ENCODE assay signal across 9 mouse cellular contexts in genomic region chr10:41509160-41509559, GRCm38 (mm10). TPM values are rescaled to one million over a fixed set of nuclear protein-coding genes. Genes with fewer than 3 reads are reported as not detected.
DNase-seq lines count a peak whose midpoint lies in the region; ATAC-seq and TF ChIP-seq lines count a peak whose summit lies in the region.
"Had no signal": no experiment of that assay in that cellular context is flagged by ENCODE, and none has a peak within 500 bp of the region (broad histone marks: within the 10 kb centered on the region; RNA-seq: fewer than 3 reads in every experiment).

No protein-coding gene starts in this region.

- no peak overlapping the region for H3K27ac ChIP-seq in heart, embryonic 12.5 days (ENCODE audit: poor library complexity, severe bottlenecking)
- H3K27ac ChIP-seq in ES-E14 (ENCODE audit: insufficient read depth, low read depth, low read length, poor library complexity, severe bottlenecking) = no peak overlapping the region
- H3K27ac ChIP-seq in limb, embryonic 10.5 days = no peak overlapping the region

- no peaks in the 10 kb centered on the region for H3K36me3 ChIP-seq in heart, embryonic 12.5 days
- H3K36me3 ChIP-seq in ES-E14 (ENCODE audit: control insufficient read depth, insufficient read depth, low read length, poor library complexity, severe bottlenecking) = no peaks in the 10 kb centered on the region
- no peaks in the 10 kb centered on the region for H3K36me3 ChIP-seq in limb, embryonic 10.5 days

- H3K4me2 ChIP-seq in heart, embryonic 12.5 days = no peak overlapping the region

- H3K27me3 ChIP-seq in heart, embryonic 12.5 days (replicated peaks) = peaks cover 4% of the 10 kb centered on the region; the same call in 1 of the 2 replicates
- H3K27me3 ChIP-seq in limb, embryonic 10.5 days (ENCODE audit: low read depth, poor library complexity, severe bottlenecking) = no peaks in the 10 kb centered on the region

- no peak overlapping the region for H3K9ac ChIP-seq in heart, embryonic 12.5 days
- no peak overlapping the region for H3K9ac ChIP-seq in ES-E14 (ENCODE audit: insufficient read depth, low read depth, low read length, poor library complexity, severe bottlenecking)

- no peak overlapping the region for H3K4me3 ChIP-seq in heart, embryonic 12.5 days
- no peak overlapping the region for H3K4me3 ChIP-seq in ES-E14 (ENCODE audit: insufficient read depth in 1 of 2, low read depth in 1 of 2, low read length in 2 of 2, poor library complexity in 1 of 2, severe bottlenecking in 1 of 2)
- no peak overlapping the region for H3K4me3 ChIP-seq in limb, embryonic 10.5 days

- intact Hi-C loops in heart, postnatal 10 days (cut with DNase I) = loop anchor here (10.0 kb wide), 2 partner anchors 74 to 204 kb away; partner anchors contain the start of genes Ak9 and Fig4

- no peaks in the 10 kb centered on the region for H3K4me1 ChIP-seq in heart, embryonic 12.5 days (replicated peaks)
- H3K4me1 ChIP-seq in ES-E14 (ENCODE audit: control insufficient read depth in 2 of 2, insufficient read depth in 2 of 2, low read length in 2 of 2, poor library complexity in 1 of 2) = peaks cover 0 to 8% of the 10 kb centered on the region in 2 experiments; a peak in 2 of 4 replicates
- 0 out of 2 replicates have a peak, but pooled peaks cover 5% of the 10 kb centered on the region for H3K4me1 ChIP-seq in limb, embryonic 10.5 days

- 23% methylated on average over 2 of the region's 2 CpGs for WGBS in heart, embryonic 12.5 days
- 40% methylated on average over 2 of the region's 2 CpGs for WGBS in limb, embryonic 10.5 days

- H3K9me3 ChIP-seq in heart, embryonic 12.5 days (replicated peaks) = no peaks in the 10 kb centered on the region
- no peaks in the 10 kb centered on the region for H3K9me3 ChIP-seq in ES-E14 (ENCODE audit: control insufficient read depth, insufficient read depth, low read depth, low read length)
- no peaks in the 10 kb centered on the region for H3K9me3 ChIP-seq in limb, embryonic 10.5 days (replicated peaks)

- DNase-seq in heart, postnatal 10 days = peak; percentile 41 to 52
- DNase-seq in 416B (ENCODE audit: low read depth) (peak; percentile 64), ES-E14 (ENCODE audit: low read depth, low spot score) (no peak)
- peak; percentile 40 for DNase-seq in limb, embryonic 10.5 days (ENCODE audit: low spot score)
- no peak for DNase-seq in layer of hippocampus, adult 9-11 months
- DNase-seq in right cerebral cortex, adult 18-20 months = no peak
- no peak for DNase-seq in urinary bladder, postnatal 4 days (ENCODE audit: low spot score in 2 of 2)

- ATAC-seq in heart, embryonic 12.5 days (ENCODE audit: insufficient number of reproducible peaks, low FRiP score) = no peak

- in situ Hi-C loops in ES-E14 (cut with MboI; ENCODE audit: low sequenced_read_pairs in 2 of 2, unreplicated experiment in 2 of 2) = loop anchor here in 1 of 2 experiments (5.0 to 25.0 kb wide), 2 partner anchors 173 to 497 kb away; no protein-coding TSS in a partner anchor

TF ChIP-seq in ES-E14, 5 proteins besides CTCF, POLR2A, EP300 and RAD21:
- peak; percentile 96 for TF ChIP-seq ZC3H11A (IDR thresholded peaks at IDR 0.05; ENCODE audit: borderline replicate concordance, low read depth, low read length)
- no peak for TF ChIP-seq HCFC1 (IDR thresholded peaks at IDR 0.05; ENCODE audit: borderline replicate concordance, insufficient read depth, low read length)
- TF ChIP-seq CHD2 (IDR thresholded peaks at IDR 0.05; ENCODE audit: low read depth, low read length) = no peak
- TF ChIP-seq ZNF384 (IDR thresholded peaks at IDR 0.05; ENCODE audit: low read depth, low read length) = no peak
- TF ChIP-seq MAFK (IDR thresholded peaks at IDR 0.05; ENCODE audit: insufficient read depth, low read depth, low read length) = no peak

RNA-seq across cellular contexts. Expression of gene Cd164, which starts 10.1 kb away (rescaled TPM):
- total RNA-seq in heart, postnatal 10 days (2021) = 100 to 1,000 TPM; 182 to 197 TPM
- polyA plus RNA-seq in heart, embryonic 12.5 days (2016; fragmentation: Nextera tagmentation; extraction: Ambion mirVana) = 217 and 224 TPM in 2 replicates
- 112 and 127 TPM in 2 replicates for total RNA-seq in ES-E14 (2012; rRNA removed)
- polyA plus RNA-seq in limb, embryonic 10.5 days (2016; fragmentation: Nextera tagmentation; extraction: Ambion mirVana) = 131 and 146 TPM in 2 replicates

RNA-seq across cellular contexts. Expression of gene Ppil6, which starts 18.9 kb away (rescaled TPM):
- total RNA-seq in heart, postnatal 10 days (2021) = 1 to 10 TPM; 2.8 to 3.4 TPM
- 1.1 TPM in 2 replicates for polyA plus RNA-seq in heart, embryonic 12.5 days (2016; fragmentation: Nextera tagmentation; extraction: Ambion mirVana)
- 0.53 TPM in 1 of 2 replicates, not detected in the other for total RNA-seq in ES-E14 (2012; rRNA removed)
- 0.36 and 0.95 TPM in 2 replicates for polyA plus RNA-seq in limb, embryonic 10.5 days (2016; fragmentation: Nextera tagmentation; extraction: Ambion mirVana)
- total RNA-seq: gastrocnemius, adult 18-20 months had no signal

RNA-seq across cellular contexts. Expression of gene Smpd2, which starts 19.0 kb away (rescaled TPM):
- 10 to 100 TPM; 48.2 to 57.7 TPM for total RNA-seq in heart, postnatal 10 days (2021)
- 42.7 and 45.6 TPM in 2 replicates for polyA plus RNA-seq in heart, embryonic 12.5 days (2016; fragmentation: Nextera tagmentation; extraction: Ambion mirVana)
- total RNA-seq in ES-E14 (2012; rRNA removed) = 31.7 and 54.8 TPM in 2 replicates
- polyA plus RNA-seq in limb, embryonic 10.5 days (2016; fragmentation: Nextera tagmentation; extraction: Ambion mirVana) = 62.7 TPM in 2 replicates

RNA-seq across cellular contexts. Expression of gene Mical1, which starts 33.0 kb away (rescaled TPM):
- 10 to 100 TPM; 34.3 to 39.2 TPM for total RNA-seq in heart, postnatal 10 days (2021)
- 38.9 and 45.3 TPM in 2 replicates for polyA plus RNA-seq in heart, embryonic 12.5 days (2016; fragmentation: Nextera tagmentation; extraction: Ambion mirVana)
- 35.3 and 54.7 TPM in 2 replicates for total RNA-seq in ES-E14 (2012; rRNA removed)
- 40.2 and 43.8 TPM in 2 replicates for polyA plus RNA-seq in limb, embryonic 10.5 days (2016; fragmentation: Nextera tagmentation; extraction: Ambion mirVana)

RNA-seq across cellular contexts. Expression of gene Zbtb24, which starts 59.0 kb away (rescaled TPM):
- 10 to 100 TPM in 1 of 2 experiments, 1 to 10 TPM in 1; 9.7 to 12.3 TPM for total RNA-seq in heart, postnatal 10 days (2021)
- 13.3 and 13.5 TPM in 2 replicates for polyA plus RNA-seq in heart, embryonic 12.5 days (2016; fragmentation: Nextera tagmentation; extraction: Ambion mirVana)
- total RNA-seq in ES-E14 (2012; rRNA removed) = 11.9 and 12.7 TPM in 2 replicates
- polyA plus RNA-seq in limb, embryonic 10.5 days (2016; fragmentation: Nextera tagmentation; extraction: Ambion mirVana) = 17.2 and 21.5 TPM in 2 replicates

Comparison
In these comparisons a context has a peak if more than half of its experiments do, and no peak if none do; other contexts are left out.
1. DNase-seq: peak in heart, postnatal 10 days (2 of 2), 416B (single experiment) and limb, embryonic 10.5 days (single experiment); none in ES-E14 (single experiment), layer of hippocampus, adult 9-11 months (single experiment), right cerebral cortex, adult 18-20 months (single experiment) and urinary bladder, postnatal 4 days (0 of 2).